Mouse (Mus musculus) A20 (cell line): Measurements from ENCODE around the gene Acy3.
"Not testable (repeated sequence)": the region's sequence is repeated elsewhere in the genome, so short reads cannot be mapped to it uniquely, and the experiment has no call there.

Source experiments
- DNase-seq: peaks from one replicate; pipeline ENCODE4 v3.0.0-alpha.2; 2011; ENCODE audit warnings: low read depth, low spot score

Acy3 gene

GRCm38 (mm10) chr19:3986334-3986733 lies at the start of gene Acy3:
Acy3 (plus strand) TSS chr19:3986570.
- no peak for DNase-seq

DNA sequence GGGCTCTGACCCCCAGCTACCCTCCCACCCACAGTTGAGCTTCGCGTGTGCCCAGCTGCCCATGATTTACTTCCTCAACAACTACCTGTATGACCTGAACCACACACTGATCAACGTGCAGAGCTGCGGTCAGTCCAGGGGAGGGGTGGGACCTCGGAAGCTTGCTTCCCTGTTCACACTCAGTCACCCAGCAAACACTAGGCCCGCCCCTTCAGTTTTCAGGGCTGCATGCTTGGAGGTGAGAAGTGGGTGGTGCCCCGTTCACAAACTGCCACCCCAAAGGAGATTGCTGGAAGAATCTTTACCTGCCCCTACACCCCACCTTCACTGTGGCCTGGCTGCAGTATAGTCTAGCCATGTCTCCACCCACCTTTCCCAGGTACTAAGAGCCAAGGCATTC lies 44.1 kb upstream of the Acy3 start:
- DNase-seq, result peak; percentile 81

DNA sequence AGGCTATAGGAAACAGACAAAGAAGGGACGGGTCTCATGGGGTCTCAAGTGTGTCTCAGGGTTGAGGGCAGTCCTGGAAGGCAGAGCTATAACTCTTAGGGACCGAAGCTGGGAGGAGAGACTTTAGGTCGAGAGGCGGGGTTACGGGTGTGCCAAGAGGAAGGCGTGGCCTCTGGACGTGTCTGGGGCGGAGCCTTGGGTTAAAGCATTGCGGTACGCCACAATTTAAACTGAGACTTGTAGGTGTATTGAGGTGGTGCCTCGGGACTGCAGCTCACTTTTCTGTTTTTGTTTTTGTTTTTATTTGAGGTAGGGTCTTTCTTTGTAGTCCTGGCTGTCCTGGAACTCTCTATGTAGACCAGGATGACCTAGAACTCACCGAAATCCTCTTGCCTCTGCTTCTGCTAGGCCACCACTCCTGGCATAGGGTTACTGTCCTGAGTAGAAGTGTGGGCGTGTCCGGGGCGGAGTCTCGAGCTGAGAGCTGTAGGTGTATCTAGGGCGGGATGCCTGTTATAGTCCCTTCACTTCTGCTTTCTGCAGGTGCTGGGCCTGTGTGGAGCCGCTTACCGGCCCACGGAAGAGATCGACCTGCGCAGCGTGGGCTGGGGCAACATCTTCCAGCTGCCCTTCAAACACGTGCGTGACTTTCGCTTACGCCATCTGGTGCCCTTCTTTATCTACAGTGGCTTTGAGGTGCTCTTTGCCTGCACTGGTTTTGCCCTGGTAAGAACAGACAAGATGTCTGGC lies 43.2 kb upstream of the Acy3 start:
- DNase-seq, result peak; percentile 98

GRCm38 (mm10) chr19:3945872-3946564 lies 40.4 kb upstream of the Acy3 start:
- DNase-seq, result peak; percentile 31

GRCm38 (mm10) chr19:3946715-3947114 lies 39.7 kb upstream of the Acy3 start:
- peak; percentile 69 for DNase-seq

DNA sequence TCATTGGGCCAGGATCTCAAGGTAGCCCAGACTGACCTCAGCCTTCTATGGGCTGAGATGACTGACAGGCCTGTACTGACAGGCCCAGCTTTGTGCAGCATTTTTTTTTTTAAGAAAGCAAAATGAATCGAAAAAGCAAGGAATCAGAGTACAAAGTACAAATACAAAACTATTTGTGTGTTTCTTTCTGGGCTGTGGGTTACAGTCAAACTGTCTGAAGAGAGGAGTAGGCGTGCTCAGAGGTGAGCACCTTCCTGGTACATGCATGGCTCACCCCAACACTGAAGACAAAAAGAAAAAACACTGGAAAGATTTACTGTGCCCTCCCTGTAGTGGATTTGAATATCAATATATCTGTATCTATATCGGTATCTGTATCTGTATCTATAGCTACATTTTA lies 38.6 kb upstream of the Acy3 start:
- no peak for DNase-seq

- DNase-seq, result no peak
Measured at GRCm38 (mm10) chr19:3948546-3948945, 37.8 kb upstream of the Acy3 start.

GRCm38 (mm10) chr19:3950331-3950730 lies 36.0 kb upstream of the Acy3 start:
- DNase-seq, result no peak

DNA sequence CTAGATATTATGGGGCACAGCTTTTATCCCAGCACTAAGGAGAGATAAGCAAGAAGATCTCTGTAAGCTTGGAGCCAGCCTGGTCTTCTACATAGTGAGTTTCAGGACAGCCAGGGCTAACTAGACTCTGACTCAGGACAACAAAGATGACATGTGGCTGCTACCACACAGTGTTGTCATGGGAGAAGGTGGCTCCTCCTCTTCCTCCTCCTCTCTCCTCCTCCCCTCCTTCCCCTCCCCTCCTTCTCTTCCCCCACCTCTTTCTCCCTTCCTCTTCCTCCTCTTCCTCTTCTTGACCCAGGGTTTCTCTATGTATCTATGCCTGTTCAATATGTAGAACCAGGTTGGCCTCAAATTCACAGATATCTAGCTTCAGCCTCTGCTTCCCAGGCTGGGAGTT lies 34.9 kb upstream of the Acy3 start:
- DNase-seq, result no peak

- no peak for DNase-seq
Measured at GRCm38 (mm10) chr19:3952099-3952498, 34.3 kb upstream of the Acy3 start.

GRCm38 (mm10) chr19:3955033-3955432 lies 31.3 kb upstream of the Acy3 start:
- no peak for DNase-seq

DNA sequence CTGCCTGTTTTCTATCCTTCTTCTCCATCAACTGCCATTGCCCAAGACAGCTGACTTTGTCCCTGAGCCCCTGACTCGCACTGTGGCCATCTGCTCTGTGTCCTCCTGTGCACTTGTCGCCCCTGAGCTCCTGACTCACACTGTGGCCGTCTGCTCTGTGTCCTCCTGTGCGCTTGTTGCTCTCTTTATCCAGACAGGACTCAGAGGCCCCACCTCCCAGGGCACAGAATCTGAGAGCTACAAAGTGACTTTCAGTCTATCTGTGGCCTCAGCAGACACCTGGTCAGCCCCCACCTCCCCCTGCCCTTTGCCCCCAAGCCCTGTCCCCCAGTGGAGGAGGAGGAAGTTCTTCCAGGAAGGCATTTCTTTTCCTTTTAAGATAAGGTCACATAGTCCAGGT lies 30.6 kb upstream of the Acy3 start:
- no peak for DNase-seq

DNA sequence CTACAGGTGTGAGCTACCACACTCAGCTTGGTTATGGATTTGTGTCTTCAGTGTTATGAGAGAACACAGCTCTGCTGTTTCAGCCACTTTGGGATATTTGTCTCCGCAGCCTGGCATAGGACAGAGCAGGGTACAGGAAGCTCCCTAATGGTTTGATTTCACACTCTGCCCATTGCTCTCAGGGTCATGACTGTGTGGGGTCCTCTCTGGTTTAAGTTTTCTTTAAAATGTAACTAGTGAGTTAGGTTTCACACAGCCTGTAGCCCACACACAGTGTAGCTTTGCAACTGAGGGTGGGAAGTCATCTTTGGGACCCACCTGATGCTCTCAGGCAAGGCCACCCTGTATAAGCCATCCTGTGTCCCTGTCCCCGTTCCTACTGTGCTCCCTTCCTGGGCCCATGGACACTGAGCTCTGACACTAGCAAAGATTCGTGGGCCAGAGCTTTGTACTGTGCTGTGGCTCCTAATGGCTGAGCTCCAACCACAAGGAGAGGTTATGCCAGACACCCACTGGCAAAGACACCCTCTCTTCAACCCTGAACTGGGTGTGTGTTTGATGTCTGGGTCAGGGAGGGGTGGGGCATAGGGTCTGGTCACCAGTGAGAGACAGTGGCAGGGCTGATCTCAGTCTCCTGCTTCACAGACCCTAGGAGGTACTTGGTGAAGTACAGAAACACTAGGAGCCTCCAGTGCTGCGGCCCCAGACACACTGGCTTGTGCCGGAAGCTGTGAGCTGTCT lies 28.9 kb upstream of the Acy3 start:
- not testable (repeated sequence) for DNase-seq

DNA sequence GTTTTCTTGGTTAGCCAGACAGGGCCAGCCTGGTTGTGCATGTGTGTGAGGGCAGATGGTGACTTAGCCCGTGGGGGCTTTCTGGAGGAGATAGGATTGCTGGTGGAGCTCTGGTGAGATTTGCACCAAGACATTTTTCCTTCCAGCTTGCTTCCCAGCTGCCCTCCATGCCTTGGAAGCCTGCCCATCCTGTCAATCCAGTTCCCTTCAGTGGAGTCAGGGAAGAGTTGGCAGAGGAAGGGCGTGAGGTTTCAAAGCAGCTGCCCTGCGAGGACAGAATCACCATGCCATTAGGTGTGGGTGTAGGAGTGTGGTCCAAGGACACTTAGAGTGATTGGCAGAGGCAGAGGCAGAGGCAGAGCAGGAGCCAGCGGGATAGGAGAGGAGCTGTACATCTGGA lies 27.9 kb upstream of the Acy3 start, which contains the start of gene Aldh3b3:
Aldh3b3 (plus strand) TSS at position 176 of the 400 bp plus-strand sequence.
- DNase-seq, result no peak

DNA sequence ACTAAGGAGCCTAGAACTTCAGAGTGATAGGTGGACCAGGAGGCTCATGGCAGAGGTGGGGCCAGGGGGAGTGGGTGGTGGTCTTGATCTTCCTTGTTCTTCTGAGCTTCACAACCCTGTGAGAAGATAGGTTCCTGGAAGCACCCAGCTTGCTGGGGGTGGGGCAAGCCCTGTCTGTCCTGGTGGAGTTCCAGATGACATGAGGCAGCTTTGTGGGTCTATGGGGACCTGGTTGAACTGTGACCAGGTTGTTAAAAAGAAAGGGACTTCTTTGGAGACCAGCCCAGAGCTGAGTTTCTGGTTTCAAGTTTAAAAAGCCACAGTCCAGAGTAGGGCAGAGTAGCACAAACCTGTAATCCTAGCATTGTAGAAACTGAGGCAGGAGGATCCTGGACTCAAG lies 27.3 kb upstream of the Acy3 start:
- no peak for DNase-seq

GRCm38 (mm10) chr19:3960211-3960610 lies 26.2 kb upstream of the Acy3 start:
- DNase-seq, result no peak

DNA sequence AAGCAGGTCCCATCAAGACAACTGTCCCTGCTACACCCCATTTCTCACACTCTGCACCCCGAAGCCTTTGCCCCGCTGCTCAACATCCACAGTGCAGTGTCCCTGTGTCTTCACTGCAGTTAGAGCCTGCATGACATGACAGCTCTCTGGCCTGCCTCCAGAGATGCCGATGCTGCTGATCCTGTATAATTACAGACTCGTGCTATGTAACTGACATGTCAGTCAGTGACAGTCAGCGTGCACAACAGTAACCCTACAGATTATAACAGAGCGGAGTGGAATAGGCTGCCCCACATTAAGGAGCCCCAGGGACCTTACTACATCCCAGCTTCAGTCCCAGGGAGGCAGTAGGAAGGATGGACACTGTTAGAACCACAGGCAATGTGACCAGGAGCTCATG lies 24.6 kb upstream of the Acy3 start:
- not testable (repeated sequence) for DNase-seq

GRCm38 (mm10) chr19:3962469-3962868 lies 23.9 kb upstream of the Acy3 start:
- peak; percentile 50 for DNase-seq

GRCm38 (mm10) chr19:3964030-3964429 lies 22.3 kb upstream of the Acy3 start:
- DNase-seq, result no peak

GRCm38 (mm10) chr19:3966330-3967075 lies 19.9 kb upstream of the Acy3 start:
- no peak for DNase-seq

GRCm38 (mm10) chr19:3967258-3967657 lies 19.1 kb upstream of the Acy3 start:
- DNase-seq, result no peak

DNA sequence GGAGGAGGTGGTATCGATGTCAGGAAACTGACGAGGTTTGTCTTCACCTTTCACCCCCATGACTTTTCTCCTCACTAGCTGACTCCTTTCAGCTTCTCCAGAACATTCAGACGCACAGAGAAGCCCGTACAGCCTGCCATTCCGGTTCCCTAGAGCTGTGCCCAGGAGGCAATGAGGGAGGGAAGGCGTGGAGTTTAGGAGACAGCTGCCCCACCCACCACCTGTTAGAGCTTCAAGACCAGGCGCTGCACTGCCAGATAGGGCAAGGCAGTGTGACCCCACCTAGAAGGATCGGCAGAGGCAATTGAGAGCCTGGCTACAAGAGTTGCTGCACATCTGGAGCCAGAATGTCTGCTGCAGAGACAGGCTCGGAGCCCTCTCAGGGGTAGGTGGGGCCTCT lies 14.1 kb upstream of the Acy3 start, which contains the start of gene Aldh3b2:
Aldh3b2 (plus strand) TSS at position 100 of the 400 bp plus-strand sequence.
- DNase-seq, result no peak
